Mouse (Mus musculus) neural tube, embryonic 14.5 days (tissue): Measurements from ENCODE around the gene Peli1. TPM values are rescaled to one million over a fixed set of nuclear protein-coding genes. Genes with fewer than 3 reads are reported as not detected.
A peak's percentile ranks its signal among the peaks of the same experiment; 100 is the strongest.

ENCODE experiments used
- ATAC-seq: fragments of 200-750 bp; cut with Nextera tagmentation; 2 replicates; pipeline ENCODE4 v1.8.0; 2017; ENCODE audit warnings: low read depth, mild to moderate bottlenecking, moderate TSS enrichment, moderate library complexity
- H3K27ac ChIP-seq: fragments of 300-500 bp; sonication (generic); 2 replicates; pipeline ENCODE4 v1.5.1; 2014; ENCODE audit warnings: low read depth, mild to moderate bottlenecking, control low read depth, low read length, moderate library complexity, mixed read lengths
- H3K27me3 ChIP-seq: fragments of 300-500 bp; sonication (generic); 2 replicates; pipeline ENCODE4 v1.6.1; 2014; ENCODE audit warnings: low read length; ENCODE audit not compliant: control insufficient read depth, insufficient read depth
- H3K36me3 ChIP-seq: fragments of 300-500 bp; sonication (generic); 2 replicates; pipeline ENCODE4 v1.6.1; 2014; ENCODE audit warnings: low read length, mixed read lengths; ENCODE audit not compliant: control insufficient read depth, insufficient read depth
- H3K4me1 ChIP-seq: fragments of 300-500 bp; sonication (generic); 2 replicates; pipeline ENCODE4 v1.6.1; 2014; ENCODE audit warnings: low read length; ENCODE audit not compliant: control insufficient read depth, insufficient read depth
- H3K4me2 ChIP-seq: fragments of 300-500 bp; sonication (generic); 2 replicates; pipeline ENCODE4 v1.6.1; 2014; ENCODE audit warnings: mild to moderate bottlenecking, low read depth, low read length, control low read depth
- H3K4me3 ChIP-seq: fragments of 300-500 bp; sonication (generic); 2 replicates; pipeline ENCODE4 v1.5.1; 2014; ENCODE audit warnings: low read depth, low read length, control low read depth, mixed read lengths
- H3K9ac ChIP-seq: fragments of 300-500 bp; sonication (generic); replicated peaks from 2 replicates; pipeline ENCODE4 v1.6.1; 2014; ENCODE audit warnings: low read depth, mild to moderate bottlenecking, control low read depth, low read length, mixed read lengths
- H3K9me3 ChIP-seq: fragments of 300-500 bp; sonication (generic); 2 replicates; pipeline ENCODE4 v1.6.1; 2016; ENCODE audit warnings: low read length; ENCODE audit not compliant: control insufficient read depth
- WGBS: fragments of 180-500 bp; shearing (Covaris S2); extraction: QIAGEN DNeasy Blood & Tissue Kit; methylation state at CpG from one replicate; pipeline ENCODE4 v1.1.7; 2014; 5-methylcytosine and 5-hydroxymethylcytosine counted together
- polyA plus RNA-seq: library from polyadenylated mRNA; unstranded; fragments of >200 nt; fragmentation: Nextera tagmentation; extraction: Ambion mirVana; gene quantifications from 2 replicates; pipeline ENCODE4 v1.2.1, GENCODE M21; 2014

The Peli1 gene
- 84.6 and 98.1 TPM in 2 replicates for polyA plus RNA-seq

DNA sequence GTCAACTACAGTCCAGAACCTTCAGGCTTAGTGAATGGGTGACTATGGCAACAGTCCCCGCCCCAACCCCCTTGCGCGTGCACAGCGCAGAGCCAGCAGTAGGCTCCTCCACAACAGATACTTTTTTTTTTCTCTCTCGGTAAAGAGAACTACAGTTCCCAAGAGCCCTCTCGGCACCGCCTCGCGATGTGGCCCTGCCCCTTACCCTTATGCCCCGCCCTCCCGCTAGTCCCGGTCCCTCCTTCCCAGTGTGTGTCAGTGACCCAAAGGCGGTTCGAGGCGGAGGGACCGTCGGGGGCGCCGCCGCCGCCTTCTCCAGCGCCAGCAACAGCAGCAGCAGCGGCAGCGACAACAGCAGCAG lies at the start of gene Peli1:
TSS of gene Peli1 (plus strand) at position 225 of the 361 bp plus-strand sequence.
- peak within 1 kb of the TSS; percentile 100 for H3K27ac ChIP-seq
- peak within 1 kb of the TSS; percentile 99 for H3K9ac ChIP-seq
- peak; percentile 99 for ATAC-seq
- no peaks in the 10 kb centered on the region for H3K36me3 ChIP-seq
- H3K27me3 ChIP-seq: no peaks in the 10 kb centered on the region
- peak within 1 kb of the TSS; percentile 94 for H3K4me3 ChIP-seq
- H3K4me1 ChIP-seq: peaks cover 10% of the 10 kb centered on the region; the same call in 1 of the 2 replicates
- H3K4me2 ChIP-seq: peak within 1 kb of the TSS; percentile 92
- no peaks in the 10 kb centered on the region for H3K9me3 ChIP-seq
- under 1% methylated on average over 24 of the region's 24 CpGs for WGBS

DNA sequence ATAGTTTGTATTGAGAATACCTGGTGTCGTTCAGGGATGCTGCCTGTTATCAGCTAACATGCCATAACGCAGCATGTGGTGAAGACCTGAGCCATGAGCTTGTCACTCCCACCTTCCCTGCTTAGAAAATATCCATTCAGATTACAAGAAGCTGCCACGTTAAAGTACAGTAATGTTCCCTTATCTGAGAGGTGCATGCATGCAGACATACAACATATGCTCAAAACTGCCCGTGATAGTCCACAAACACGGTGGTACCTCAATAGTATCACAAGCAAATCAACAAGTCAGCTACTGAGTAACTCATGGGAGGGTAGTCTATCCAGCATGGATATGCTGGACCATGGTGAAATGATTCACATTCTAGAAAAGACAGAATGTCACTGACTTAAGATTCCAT lies 48.5 kb upstream of the Peli1 start:
- WGBS: 94% methylated on average over 5 of the region's 5 CpGs
- H3K4me2 ChIP-seq: no peak overlapping the region
- H3K27me3 ChIP-seq: no peaks in the 10 kb centered on the region
- no peak overlapping the region for H3K27ac ChIP-seq
- no peak for ATAC-seq
- no peaks in the 10 kb centered on the region for H3K9me3 ChIP-seq
- no peaks in the 10 kb centered on the region for H3K4me1 ChIP-seq
- H3K4me3 ChIP-seq: no peak overlapping the region
- H3K9ac ChIP-seq: no peak overlapping the region
- H3K36me3 ChIP-seq: no peaks in the 10 kb centered on the region

DNA sequence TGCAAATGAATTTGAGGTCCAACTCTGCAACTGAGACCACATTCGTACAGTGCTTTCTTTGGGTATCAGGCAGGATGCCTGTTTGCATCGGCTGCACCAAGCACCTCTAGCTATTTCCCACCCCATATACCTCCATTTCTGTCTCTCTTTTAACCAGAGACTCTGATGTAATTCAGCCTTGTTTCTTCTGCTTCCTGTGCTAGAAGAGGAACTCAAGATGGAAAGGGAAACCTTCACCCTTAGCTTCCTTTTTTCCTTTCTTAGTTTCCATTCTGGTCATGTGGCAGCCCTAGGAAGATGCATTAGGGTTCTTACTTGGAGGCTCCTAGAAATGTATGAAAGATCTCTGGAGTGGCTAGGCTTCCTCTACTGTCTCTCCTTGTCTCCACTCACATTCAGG lies 44.9 kb upstream of the Peli1 start:
- Histone ChIP-seq H3K4me3 (no peak overlapping the region), H3K9me3 (no peaks in the 10 kb centered on the region), H3K4me2 (no peak overlapping the region), H3K9ac (no peak overlapping the region), H3K27me3 (no peaks in the 10 kb centered on the region), H3K27ac (no peak overlapping the region), H3K36me3 (no peaks in the 10 kb centered on the region), H3K4me1 (no peaks in the 10 kb centered on the region)
- ATAC-seq: no peak
- WGBS: 88% methylated on average over 2 of the region's 2 CpGs

DNA sequence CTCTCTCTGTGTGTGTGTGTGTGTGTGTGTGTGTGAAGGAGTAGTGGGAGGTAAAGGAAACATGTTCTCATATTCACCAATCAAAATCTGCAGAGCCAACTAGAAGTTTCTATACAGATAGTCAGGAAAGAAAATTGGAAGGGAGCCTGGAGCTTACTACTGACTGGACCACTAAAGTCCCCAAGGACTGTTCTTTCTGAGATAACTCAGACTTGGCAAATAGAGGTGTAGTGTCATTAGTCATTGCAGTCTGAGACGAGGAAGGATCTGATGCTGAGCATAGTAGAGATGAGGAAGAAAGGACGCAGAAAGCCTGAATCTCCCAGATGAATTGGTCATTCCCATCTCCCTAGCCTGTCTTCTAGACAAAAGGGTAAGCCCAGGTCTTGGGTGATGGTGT lies 43.2 kb upstream of the Peli1 start:
- no peaks in the 10 kb centered on the region for H3K27me3 ChIP-seq
- no peak overlapping the region for H3K9ac ChIP-seq
- 75% methylated on average over 2 of the region's 2 CpGs for WGBS
- no peaks in the 10 kb centered on the region for H3K36me3 ChIP-seq
- no peak overlapping the region for H3K4me2 ChIP-seq
- no peak overlapping the region for H3K27ac ChIP-seq
- H3K4me1 ChIP-seq: no peaks in the 10 kb centered on the region
- no peak overlapping the region for H3K4me3 ChIP-seq
- ATAC-seq: no peak
- H3K9me3 ChIP-seq: no peaks in the 10 kb centered on the region

DNA sequence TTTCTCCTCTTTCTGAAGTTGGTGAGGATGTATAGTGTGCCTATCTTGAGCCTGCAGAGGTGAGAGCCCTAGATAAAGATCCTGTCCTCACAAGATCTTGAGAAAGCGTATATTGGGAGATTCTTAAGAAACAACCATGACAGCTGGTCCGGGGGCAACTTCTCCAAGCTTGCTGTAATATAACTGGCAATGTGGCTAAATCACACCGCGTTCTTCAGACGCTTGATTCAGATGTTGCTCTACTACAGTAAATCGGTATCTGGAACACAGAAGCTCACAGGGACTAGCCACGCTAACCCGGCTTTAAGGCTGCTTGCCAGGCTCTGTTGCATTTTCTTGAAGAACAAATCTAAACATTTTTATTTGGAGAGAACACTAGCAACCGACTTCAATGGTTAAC lies 39.4 kb upstream of the Peli1 start:
- Histone ChIP-seq H3K9ac (no peak overlapping the region), H3K9me3 (no peaks in the 10 kb centered on the region), H3K4me1 (no peaks in the 10 kb centered on the region), H3K27me3 (no peaks in the 10 kb centered on the region), H3K27ac (no peak overlapping the region), H3K4me2 (no peak overlapping the region), H3K4me3 (no peak overlapping the region), H3K36me3 (no peaks in the 10 kb centered on the region)
- no peak for ATAC-seq
- 93% methylated on average over 9 of the region's 9 CpGs for WGBS

DNA sequence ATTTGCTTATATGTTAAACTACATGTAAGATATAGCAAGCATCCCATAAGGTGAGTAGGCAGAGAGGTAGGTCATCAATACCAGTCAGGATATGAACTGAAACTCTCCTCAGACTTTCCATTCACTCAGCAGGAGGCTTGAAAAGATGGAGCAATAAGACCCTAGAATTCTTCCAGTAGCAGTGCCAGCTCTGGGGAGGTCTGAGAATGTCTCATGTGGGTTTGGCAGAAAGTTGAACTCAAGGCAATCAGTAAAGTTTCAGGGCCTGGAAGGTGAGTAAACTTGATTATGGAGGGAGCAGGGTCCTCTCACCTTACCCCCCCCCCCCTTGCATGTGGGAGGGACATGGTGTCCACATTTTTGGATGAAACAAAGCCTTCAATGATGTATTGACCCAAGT lies 36.5 kb upstream of the Peli1 start:
- Histone ChIP-seq H3K4me3 (no peak overlapping the region), H3K9me3 (no peaks in the 10 kb centered on the region), H3K4me2 (no peak overlapping the region), H3K27me3 (no peaks in the 10 kb centered on the region), H3K27ac (no peak overlapping the region), H3K36me3 (no peaks in the 10 kb centered on the region), H3K4me1 (no peaks in the 10 kb centered on the region), H3K9ac (no peak overlapping the region)
- no peak for ATAC-seq

DNA sequence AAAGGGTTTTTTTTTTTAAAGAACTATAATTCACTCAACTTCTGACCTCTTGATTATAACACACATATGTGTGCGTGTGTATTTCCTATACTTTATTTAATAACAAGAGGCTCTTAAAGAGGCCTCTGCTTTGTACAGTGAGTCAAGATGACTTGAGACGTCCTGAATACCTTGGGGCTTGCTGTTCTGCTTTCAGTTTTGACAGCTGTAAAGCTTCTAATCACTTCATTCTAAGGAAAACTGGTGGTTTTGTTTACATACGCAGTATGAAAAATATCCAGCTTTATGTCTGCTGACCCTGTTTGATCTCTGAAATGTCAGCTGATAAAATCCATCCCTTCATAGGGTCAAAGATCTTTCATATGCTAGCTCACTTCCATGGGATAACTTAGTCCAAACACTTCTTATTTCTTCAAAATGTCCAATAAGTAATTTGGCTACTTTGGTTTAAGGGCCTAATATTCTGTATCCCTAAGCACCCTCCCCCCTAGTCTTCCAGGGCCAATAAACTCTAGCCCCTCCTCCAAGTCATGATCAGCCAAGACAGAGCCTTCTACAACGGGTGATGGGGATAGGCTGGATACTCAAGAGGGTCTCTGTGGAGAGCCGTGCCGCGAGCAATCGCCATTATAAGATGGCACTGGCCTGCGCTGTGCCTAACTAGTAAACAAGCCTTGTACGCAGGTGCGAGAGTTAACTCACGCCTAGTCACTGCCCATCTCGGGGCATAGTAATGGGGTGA lies 34.8 kb upstream of the Peli1 start:
- Histone ChIP-seq H3K27me3 (no peaks in the 10 kb centered on the region), H3K9ac (no peak overlapping the region), H3K4me2 (no peak overlapping the region), H3K4me3 (no peak overlapping the region), H3K4me1 (no peaks in the 10 kb centered on the region), H3K27ac (no peak overlapping the region), H3K9me3 (no peaks in the 10 kb centered on the region), H3K36me3 (no peaks in the 10 kb centered on the region)
- ATAC-seq: no peak
- 90% methylated on average over 13 of the region's 13 CpGs for WGBS

DNA sequence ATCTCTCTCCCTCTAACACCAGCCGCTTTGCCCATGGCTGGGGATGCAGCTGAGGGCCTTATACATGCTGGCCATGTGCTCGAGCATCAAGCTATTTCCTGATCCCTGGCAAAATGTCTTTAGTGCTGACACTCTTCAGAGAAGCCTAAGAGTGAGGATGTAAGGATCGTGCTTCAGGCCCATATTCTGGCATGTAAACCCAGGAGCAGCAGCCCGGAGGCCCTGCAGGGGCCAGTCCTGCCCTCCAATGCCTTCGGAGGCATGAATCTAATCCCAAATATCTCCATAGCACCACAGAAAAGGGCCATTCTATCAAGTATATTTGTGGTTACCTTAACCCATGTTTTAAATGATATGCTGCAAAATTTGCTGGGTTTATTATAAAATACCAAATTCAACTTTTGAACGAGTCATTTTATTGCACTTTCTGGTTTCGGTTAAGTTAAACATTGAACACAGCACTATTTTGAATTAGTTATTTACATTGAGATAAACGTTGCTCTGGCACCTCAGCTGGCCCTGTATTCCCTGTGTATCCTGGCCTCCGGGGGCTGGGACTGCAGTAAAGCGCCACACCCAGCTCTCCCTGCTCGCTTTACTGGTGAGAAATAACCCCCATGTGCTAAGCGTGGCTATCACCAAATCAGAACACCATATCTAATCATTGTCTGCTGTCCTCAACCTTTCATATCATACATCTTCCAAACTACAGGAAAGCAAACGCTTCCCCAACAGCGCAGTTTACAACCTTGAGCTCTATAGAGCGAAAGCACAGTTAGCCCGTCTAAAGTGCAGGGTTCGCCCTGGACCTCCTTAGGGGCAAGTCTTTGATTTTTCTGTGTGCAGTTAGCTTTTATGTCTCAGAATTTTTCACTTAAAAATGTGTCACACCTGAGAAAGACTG lies 33.3 kb upstream of the Peli1 start:
- ATAC-seq: no peak
- no peaks in the 10 kb centered on the region for H3K27me3 ChIP-seq
- H3K9me3 ChIP-seq: no peaks in the 10 kb centered on the region
- H3K4me2 ChIP-seq: no peak overlapping the region
- no peaks in the 10 kb centered on the region for H3K4me1 ChIP-seq
- no peak overlapping the region for H3K27ac ChIP-seq
- WGBS: 81% methylated on average over 17 of the region's 17 CpGs
- no peaks in the 10 kb centered on the region for H3K36me3 ChIP-seq
- H3K9ac ChIP-seq: no peak overlapping the region
- no peak overlapping the region for H3K4me3 ChIP-seq

DNA sequence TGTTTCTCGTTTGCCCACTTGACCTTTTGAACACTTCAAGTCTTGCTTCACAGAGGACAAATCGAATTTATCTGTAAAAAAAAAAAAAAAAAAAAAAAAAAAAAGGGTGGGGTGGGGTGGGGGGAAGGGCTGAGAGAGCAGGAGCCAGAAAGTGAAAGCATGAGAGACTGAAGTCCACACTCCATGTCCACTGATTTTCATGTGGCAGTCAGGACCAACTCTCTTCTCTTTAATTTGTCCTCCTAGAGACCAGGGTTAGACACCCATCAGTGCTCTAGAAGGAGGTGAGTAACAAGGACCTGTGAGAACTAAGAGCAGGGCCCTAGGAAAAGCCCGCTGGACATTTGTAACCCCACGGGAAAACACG lies 32.7 kb upstream of the Peli1 start:
- WGBS: 85% methylated on average over 5 of the region's 5 CpGs
- no peak for ATAC-seq
- Histone ChIP-seq H3K4me2 (no peak overlapping the region), H3K9me3 (no peaks in the 10 kb centered on the region), H3K9ac (no peak overlapping the region), H3K36me3 (no peaks in the 10 kb centered on the region), H3K4me3 (no peak overlapping the region), H3K27me3 (no peaks in the 10 kb centered on the region), H3K27ac (no peak overlapping the region), H3K4me1 (no peaks in the 10 kb centered on the region)
